Mouse (Mus musculus) left cerebral cortex, adult 2 months (tissue): ENCODE results near the gene AC124108.1. TPM values are rescaled to one million over a fixed set of nuclear protein-coding genes. Genes with fewer than 3 reads are reported as not detected.

Experiments
- DNase-seq, 2 experiments: peaks; one replicate each; pipeline ENCODE4 v3.0.0; 2021 to 2022; ENCODE audit warnings: low spot score in 2 of 2, mixed read lengths in 1 of 2; ENCODE audit errors: extremely low spot score in 1 of 2
- H3K27ac ChIP-seq: fragments of 200-600 bp; 2 replicates; pipeline ENCODE4 v1.8.1; 2022
- H3K4me3 ChIP-seq: fragments of 200-600 bp; 2 replicates; pipeline ENCODE4 v1.8.1; 2022
- CTCF ChIP-seq: fragments of 200-600 bp; IDR thresholded peaks from 2 replicates; pipeline ENCODE4 v1.8.1; 2022; ENCODE audit warnings: antibody characterized with exemption, mild to moderate bottlenecking, moderate library complexity
- intact Hi-C: fragments of 180-260 bp; cut with DNase I; formaldehyde crosslinking; loops from one replicate; pipeline ENCODE4 v1.15.1; 2025
- total RNA-seq, 2 experiments: library from RNA; stranded (reverse); gene quantifications; 2 replicates each; pipeline ENCODE4 v1.2.3; 2021

AC124108.1 gene
- total RNA-seq, 2 experiments from 2014 or later, result 4.3 to 6.1 TPM

GRCm38 (mm10) chr1:132168115-132168767 is 23.0 kb upstream of the AC124108.1 start:
- intact Hi-C loops, result no loop called here
- no peak overlapping the region for H3K4me3 ChIP-seq
- H3K27ac ChIP-seq, result no peak overlapping the region
- TF ChIP-seq CTCF, result no peak
- DNase-seq, result no peak

GRCm38 (mm10) chr1:132170698-132171097 is 20.6 kb upstream of the AC124108.1 start:
- DNase-seq, result no peak
- Histone ChIP-seq H3K4me3 (no peak overlapping the region), H3K27ac (no peak overlapping the region)
- intact Hi-C loops, result no loop called here
- TF ChIP-seq CTCF, result no peak

GRCm38 (mm10) chr1:132171619-132172018 is 19.6 kb upstream of the AC124108.1 start:
- no peak for DNase-seq
- TF ChIP-seq CTCF, result no peak
- intact Hi-C loops, result no loop called here
- Histone ChIP-seq H3K27ac (no peak overlapping the region), H3K4me3 (no peak overlapping the region)

GRCm38 (mm10) chr1:132186303-132186702 is 5.0 kb upstream of the AC124108.1 start:
- no peak for TF ChIP-seq CTCF
- no peak overlapping the region for H3K27ac ChIP-seq
- intact Hi-C loops, result no loop called here
- no peak for DNase-seq
- H3K4me3 ChIP-seq, result no peak overlapping the region

GRCm38 (mm10) chr1:132188442-132189066 is 2.7 kb upstream of the AC124108.1 start:
- Histone ChIP-seq H3K27ac (no peak overlapping the region), H3K4me3 (no peak overlapping the region)
- intact Hi-C loops, result no loop called here
- DNase-seq, result no peak
- TF ChIP-seq CTCF, result no peak

GRCm38 (mm10) chr1:132189231-132189630 is 2.0 kb upstream of the AC124108.1 start:
- intact Hi-C loops, result no loop called here
- no peak for DNase-seq
- Histone ChIP-seq H3K27ac (no peak overlapping the region), H3K4me3 (no peak overlapping the region)
- no peak for TF ChIP-seq CTCF

GRCm38 (mm10) chr1:132190040-132190513 is 1.2 kb upstream of the AC124108.1 start:
- no peak for TF ChIP-seq CTCF
- intact Hi-C loops, result loop anchor here (2.0 kb wide), 1 partner anchor 19 kb away; no protein-coding TSS in a partner anchor
- DNase-seq, result peak; percentile 68 to 74
- H3K4me3 ChIP-seq, result peak overlapping the region; percentile 60
- no peak overlapping the region for H3K27ac ChIP-seq

- no peak for TF ChIP-seq CTCF
- DNase-seq, result peak in 1 of 2 experiments; percentile 29
Measured at GRCm38 (mm10) chr1:132190621-132191092, 600 bp upstream of the AC124108.1 start.

GRCm38 (mm10) chr1:132191786-132192680 is 776 bp downstream of the AC124108.1 start:
- DNase-seq, result peak in 1 of 2 experiments; percentile 20
- Histone ChIP-seq H3K4me3 (peak overlapping the region; percentile 60), H3K27ac (peak overlapping the region; percentile 33; the same call in 1 of the 2 replicates)
- peak; percentile 12 for TF ChIP-seq CTCF
- intact Hi-C loops, result loop anchor here (1.0 to 2.0 kb wide), 2 partner anchors 17 to 45 kb away; no protein-coding TSS in a partner anchor

More at GRCm38 (mm10) chr1:132190621-132191092, 600 bp upstream of the AC124108.1 start:
- Histone ChIP-seq H3K4me3 (peak overlapping the region; percentile 60), H3K27ac (peak overlapping the region; percentile 53)
- intact Hi-C loops, result loop anchor here (2.0 kb wide), 1 partner anchor 18 kb away; no protein-coding TSS in a partner anchor

GRCm38 (mm10) chr1:132193806-132194205 is 2.5 kb downstream of the AC124108.1 start:
- no peak overlapping the region for H3K4me3 ChIP-seq
- H3K27ac ChIP-seq, result no peak overlapping the region
- intact Hi-C loops, result no loop called here
- DNase-seq, result no peak
- no peak for TF ChIP-seq CTCF

GRCm38 (mm10) chr1:132194624-132195023 is 3.4 kb downstream of the AC124108.1 start:
- no peak for TF ChIP-seq CTCF
- Histone ChIP-seq H3K27ac (no peak overlapping the region), H3K4me3 (no peak overlapping the region)
- intact Hi-C loops, result no loop called here
- no peak for DNase-seq
